Mouse (Mus musculus) G1E (cell line): ENCODE data around the gene Ccr10.

Experiments used
- CTCF ChIP-seq: IDR thresholded peaks from 2 replicates; pipeline ENCODE4 v1.5.1; 2012; ENCODE audit warnings: low read depth, low read length, inconsistent platforms, mixed read lengths
- GATA1 ChIP-seq: IDR thresholded peaks from 2 replicates; pipeline ENCODE4 v1.6.1; 2012; ENCODE audit warnings: borderline replicate concordance, low read length, inconsistent platforms, mixed read lengths
- TAL1 ChIP-seq: conservative IDR thresholded peaks from 2 replicates; pipeline ENCODE4 v1.6.1; 2012; ENCODE audit warnings: low read depth, low read length, inconsistent platforms, mixed read lengths

- TF ChIP-seq CTCF: no peak
- TF ChIP-seq GATA1: no peak
- no peak for TF ChIP-seq TAL1
Observed at GRCm38 (mm10) chr11:101164351-101164665, 10.9 kb downstream of the Ccr10 start.
